Mouse (Mus musculus): ENCODE results near the gene Cadps2. TPM values are rescaled to one million over a fixed set of nuclear protein-coding genes. Genes with fewer than 3 reads are reported as not detected.

The Cadps2 gene
- polyA plus RNA-seq, 2 experiments, result 0.05 to 0.07 TPM

DNA sequence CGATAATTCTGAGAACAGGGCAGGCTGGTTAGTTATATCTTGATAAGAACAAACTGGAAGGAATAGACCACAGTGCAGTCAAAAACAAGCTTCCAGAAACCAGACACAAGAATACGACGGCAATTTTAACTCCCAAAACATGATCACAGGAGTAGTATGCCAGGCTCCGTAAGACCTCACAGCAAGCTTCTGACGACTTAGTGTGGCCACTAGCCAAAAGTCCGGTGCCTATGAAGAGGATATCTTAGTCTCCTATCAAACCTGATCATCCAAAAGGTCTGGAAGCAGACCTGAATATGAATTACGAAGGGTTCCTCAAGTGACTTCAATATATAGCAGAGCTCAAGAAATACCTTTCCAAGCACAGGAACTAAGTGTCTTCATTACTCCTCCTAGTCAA, 33.9 kb downstream of the Cadps2 start:
- no peak for ATAC-seq (ENCODE audit: insufficient read depth)
- no peaks in the 10 kb centered on the region for H3K36me3 ChIP-seq (replicated peaks; ENCODE audit: control insufficient read depth, insufficient read depth, low read depth)
- H3K4me1 ChIP-seq (replicated peaks; ENCODE audit: control insufficient read depth in 2 of 2, insufficient read depth in 2 of 2, low read length in 1 of 2), result no peaks in the 10 kb centered on the region
- no peaks in the 10 kb centered on the region for H3K27me3 ChIP-seq (ENCODE audit: control insufficient read depth, insufficient read depth, low read length)
- WGBS (ENCODE audit: insufficient replicate concordance), result 75% methylated on average over 7 of the region's 7 CpGs
- no peak overlapping the region for H3K4me2 ChIP-seq (ENCODE audit: low read depth)
- no peak for TF ChIP-seq CTCF (IDR thresholded peaks at IDR 0.05; ENCODE audit: low read depth)
- TF ChIP-seq EP300 (IDR thresholded peaks at IDR 0.05; ENCODE audit: low read depth), result no peak
- no peak for DNase-seq (ENCODE audit: low read depth in 3 of 3, low spot score in 3 of 3)
- no peaks in the 10 kb centered on the region for H3K9me3 ChIP-seq (ENCODE audit: control insufficient read depth, low read length)
- H3K4me3 ChIP-seq (ENCODE audit: insufficient read depth in 1 of 2, low read depth in 2 of 2, low read length in 2 of 2), result no peak overlapping the region
- no peak overlapping the region for H3K27ac ChIP-seq
- H3K9ac ChIP-seq (replicated peaks), result no peak overlapping the region

DNA sequence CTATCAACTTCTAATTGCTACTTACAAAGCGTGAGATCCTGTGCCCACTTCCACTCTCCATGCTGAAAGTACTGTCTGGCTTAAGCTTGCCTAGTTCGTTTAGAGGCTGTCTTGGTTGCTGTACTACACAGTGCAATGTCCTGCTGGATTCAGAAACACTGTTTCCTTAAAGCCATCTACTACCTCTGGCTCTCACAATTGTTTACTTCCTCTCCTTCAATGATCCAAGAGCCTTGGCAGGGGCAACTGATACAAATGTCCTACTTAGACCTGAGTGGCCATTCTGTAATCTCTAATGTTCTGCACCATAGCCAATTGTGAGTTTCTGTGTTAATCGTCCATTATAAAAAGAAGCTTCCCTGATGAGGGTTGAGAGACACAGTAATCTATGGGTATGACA, 47.4 kb downstream of the Cadps2 start:
- Histone ChIP-seq H3K9me3 (ENCODE audit: control insufficient read depth, low read length) (no peaks in the 10 kb centered on the region), H3K4me1 (replicated peaks; ENCODE audit: control insufficient read depth in 2 of 2, insufficient read depth in 2 of 2, low read length in 1 of 2) (no peaks in the 10 kb centered on the region), H3K4me2 (ENCODE audit: low read depth) (no peak overlapping the region), H3K4me3 (ENCODE audit: insufficient read depth in 1 of 2, low read depth in 2 of 2, low read length in 2 of 2) (no peak overlapping the region), H3K36me3 (replicated peaks; ENCODE audit: control insufficient read depth, insufficient read depth, low read depth) (no peaks in the 10 kb centered on the region), H3K27ac (no peak overlapping the region), H3K9ac (replicated peaks) (no peak overlapping the region), H3K27me3 (ENCODE audit: control insufficient read depth, insufficient read depth, low read length) (no peaks in the 10 kb centered on the region)
- DNase-seq (ENCODE audit: low read depth in 3 of 3, low spot score in 3 of 3), result no peak
- no peak for TF ChIP-seq EP300 (IDR thresholded peaks at IDR 0.05; ENCODE audit: low read depth)
- no peak for TF ChIP-seq CTCF (IDR thresholded peaks at IDR 0.05; ENCODE audit: low read depth)
- 49% methylated on average over 3 of the region's 3 CpGs for WGBS (ENCODE audit: insufficient replicate concordance)
- no peak for ATAC-seq (ENCODE audit: insufficient read depth)

DNA sequence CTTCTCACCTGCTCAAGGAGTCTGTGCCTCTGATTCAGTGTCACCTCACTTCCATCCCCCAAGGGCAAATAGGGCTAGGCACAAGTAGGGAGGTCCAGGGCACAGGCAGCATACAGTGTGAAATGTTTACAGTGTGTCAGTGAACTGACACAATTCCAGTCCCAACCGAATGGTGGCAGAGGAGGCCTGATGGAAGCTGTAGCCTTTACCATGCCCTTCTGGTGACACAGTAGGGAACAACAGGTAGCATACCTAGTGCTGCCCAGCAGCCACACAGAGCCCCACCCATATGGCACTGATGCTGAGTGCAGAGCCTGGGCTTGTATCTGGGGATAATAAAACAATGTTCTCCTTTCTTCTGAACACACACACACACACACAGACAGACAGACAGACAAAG, 61.6 kb downstream of the Cadps2 start:
- Histone ChIP-seq H3K9ac (replicated peaks) (no peak overlapping the region), H3K4me2 (ENCODE audit: low read depth) (no peak overlapping the region), H3K4me1 (replicated peaks; ENCODE audit: control insufficient read depth in 2 of 2, insufficient read depth in 2 of 2, low read length in 1 of 2) (no peaks in the 10 kb centered on the region), H3K4me3 (ENCODE audit: insufficient read depth in 1 of 2, low read depth in 2 of 2, low read length in 2 of 2) (no peak overlapping the region), H3K36me3 (replicated peaks; ENCODE audit: control insufficient read depth, insufficient read depth, low read depth) (no peaks in the 10 kb centered on the region), H3K9me3 (ENCODE audit: control insufficient read depth, low read length) (no peaks in the 10 kb centered on the region), H3K27ac (no peak overlapping the region), H3K27me3 (ENCODE audit: control insufficient read depth, insufficient read depth, low read length) (no peaks in the 10 kb centered on the region)
- DNase-seq (ENCODE audit: low read depth in 3 of 3, low spot score in 3 of 3) (no peak), ATAC-seq (ENCODE audit: insufficient read depth) (no peak)
- TF ChIP-seq CTCF (IDR thresholded peaks at IDR 0.05; ENCODE audit: low read depth) (no peak), EP300 (IDR thresholded peaks at IDR 0.05; ENCODE audit: low read depth) (no peak)
- 39% methylated on average over 1 of the region's 1 CpGs for WGBS (ENCODE audit: insufficient replicate concordance)

DNA sequence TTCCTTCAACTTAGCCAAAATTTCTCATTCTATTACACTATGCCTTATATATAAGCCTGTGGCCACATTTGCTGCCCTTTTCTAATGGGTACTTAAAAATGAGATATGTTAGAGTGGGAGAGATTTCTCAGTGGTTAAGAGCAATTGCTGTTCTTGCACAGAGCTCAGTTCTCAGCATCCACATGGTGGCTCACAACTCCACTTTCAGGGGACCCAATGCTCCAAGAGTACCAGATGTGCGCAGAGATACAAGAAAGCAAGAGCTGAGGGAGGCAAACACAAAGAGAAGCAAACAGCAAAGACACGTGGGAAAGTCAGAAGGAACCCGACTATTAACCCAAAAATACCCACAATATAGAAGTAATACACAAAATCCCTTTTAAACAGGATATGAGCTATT, 77.0 kb downstream of the Cadps2 start:
- Histone ChIP-seq H3K27me3 (ENCODE audit: control insufficient read depth, insufficient read depth, low read length) (no peaks in the 10 kb centered on the region), H3K4me2 (ENCODE audit: low read depth) (no peak overlapping the region), H3K9me3 (ENCODE audit: control insufficient read depth, low read length) (no peaks in the 10 kb centered on the region), H3K36me3 (replicated peaks; ENCODE audit: control insufficient read depth, insufficient read depth, low read depth) (no peaks in the 10 kb centered on the region), H3K4me3 (ENCODE audit: insufficient read depth in 1 of 2, low read depth in 2 of 2, low read length in 2 of 2) (no peak overlapping the region), H3K4me1 (replicated peaks; ENCODE audit: control insufficient read depth in 2 of 2, insufficient read depth in 2 of 2, low read length in 1 of 2) (no peaks in the 10 kb centered on the region), H3K27ac (no peak overlapping the region), H3K9ac (replicated peaks) (no peak overlapping the region)
- no peak for ATAC-seq (ENCODE audit: insufficient read depth)
- WGBS (ENCODE audit: insufficient replicate concordance), result 42% methylated on average over 3 of the region's 3 CpGs
- TF ChIP-seq CTCF (IDR thresholded peaks at IDR 0.05; ENCODE audit: low read depth) (no peak), EP300 (IDR thresholded peaks at IDR 0.05; ENCODE audit: low read depth) (no peak)
- DNase-seq (ENCODE audit: low read depth in 3 of 3, low spot score in 3 of 3), result no peak

DNA sequence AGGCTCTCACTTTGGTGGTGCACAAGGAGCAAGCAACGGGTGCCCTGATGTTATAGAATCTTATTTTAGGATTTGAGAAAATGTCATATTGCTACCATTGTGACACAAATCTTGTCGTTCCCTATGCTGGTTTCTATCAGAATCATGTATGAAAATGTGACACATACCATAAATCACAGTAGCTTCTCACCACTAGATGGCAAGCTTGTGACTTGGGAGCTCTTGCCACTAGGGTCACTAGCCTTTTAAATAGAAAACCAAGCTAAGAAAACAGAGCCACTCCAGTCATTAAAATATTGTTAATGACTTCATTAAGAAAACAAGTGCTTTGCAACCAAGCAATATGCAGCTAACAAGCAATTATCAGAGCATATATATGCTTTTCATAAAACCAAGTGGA, 81.0 kb downstream of the Cadps2 start:
- H3K9me3 ChIP-seq (ENCODE audit: control insufficient read depth, low read length), result no peaks in the 10 kb centered on the region
- 55% methylated on average over 2 of the region's 2 CpGs for WGBS (ENCODE audit: insufficient replicate concordance)
- TF ChIP-seq CTCF (IDR thresholded peaks at IDR 0.05; ENCODE audit: low read depth) (peak; percentile 21; the same call in 1 of the 2 replicates), EP300 (IDR thresholded peaks at IDR 0.05; ENCODE audit: low read depth) (no peak)
- no peaks in the 10 kb centered on the region for H3K4me1 ChIP-seq (replicated peaks; ENCODE audit: control insufficient read depth in 2 of 2, insufficient read depth in 2 of 2, low read length in 1 of 2)
- no peaks in the 10 kb centered on the region for H3K36me3 ChIP-seq (replicated peaks; ENCODE audit: control insufficient read depth, insufficient read depth, low read depth)
- H3K27me3 ChIP-seq (ENCODE audit: control insufficient read depth, insufficient read depth, low read length), result no peaks in the 10 kb centered on the region
- ATAC-seq (ENCODE audit: insufficient read depth) (no peak), DNase-seq (ENCODE audit: low read depth in 3 of 3, low spot score in 3 of 3) (no peak)
- H3K4me2 ChIP-seq (ENCODE audit: low read depth), result no peak overlapping the region
- no peak overlapping the region for H3K9ac ChIP-seq (replicated peaks)
- H3K4me3 ChIP-seq (ENCODE audit: insufficient read depth in 1 of 2, low read depth in 2 of 2, low read length in 2 of 2), result no peak overlapping the region
- H3K27ac ChIP-seq, result no peak overlapping the region
